Mouse (Mus musculus) embryonic fibroblast, embryonic 13.5 days (primary cell): ENCODE data around the gene Rasa2.

Experiments used
- CTCF ChIP-seq: IDR thresholded peaks from 2 replicates; pipeline ENCODE4 v1.5.1; 2011; ENCODE audit warnings: mild to moderate bottlenecking, control low read depth, low read length, moderate library complexity, borderline replicate concordance; ENCODE audit not compliant: insufficient read depth
- POLR2A ChIP-seq: IDR thresholded peaks from 2 replicates; pipeline ENCODE4 v1.6.1; 2011; ENCODE audit warnings: low read depth, mild to moderate bottlenecking, control low read depth, low read length, moderate library complexity

DNA sequence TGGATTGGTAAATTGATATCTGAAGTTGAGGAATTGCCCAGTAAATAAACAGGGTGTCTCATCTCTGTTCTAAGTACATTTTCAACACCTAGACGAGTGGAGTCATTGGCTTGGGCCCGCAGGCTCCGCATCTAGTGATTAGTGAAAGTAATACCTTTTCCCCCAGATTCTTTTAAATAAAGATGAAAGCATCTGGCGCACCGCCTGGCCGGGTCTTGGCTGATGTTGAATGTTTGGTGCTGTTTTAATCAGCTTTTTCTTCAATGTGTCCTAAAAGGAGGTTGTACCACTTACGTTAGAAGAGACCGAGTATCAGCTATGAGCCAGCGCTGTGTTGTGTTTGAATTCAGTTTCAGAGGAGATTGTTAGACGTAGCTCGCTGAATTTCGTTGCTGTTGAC, 39.8 kb upstream of the Rasa2 start:
- TF ChIP-seq CTCF (no peak), POLR2A (no peak)
